Mouse (Mus musculus) thymus, adult 2 months (tissue): Measurements from ENCODE around the gene Ces4a.
"Not testable (repeated sequence)": the region's sequence is repeated elsewhere in the genome, so short reads cannot be mapped to it uniquely, and the experiment has no call there.

Experiments used
- CTCF ChIP-seq: fragments of 200-500 bp; IDR thresholded peaks from 2 replicates; pipeline ENCODE4 v1.5.1; 2012; ENCODE audit warnings: mild to moderate bottlenecking, control low read depth, low read length, moderate library complexity, borderline replicate concordance; ENCODE audit not compliant: control insufficient read depth, poor library complexity, insufficient read depth; ENCODE audit errors: extremely low read depth
- POLR2A ChIP-seq: fragments of 200-500 bp; IDR thresholded peaks from 2 replicates; pipeline ENCODE4 v1.6.1; 2012; ENCODE audit warnings: mild to moderate bottlenecking, low read length, control low read depth, moderate library complexity; ENCODE audit not compliant: control insufficient read depth, poor library complexity, insufficient read depth; ENCODE audit errors: extremely low read depth

- not testable (repeated sequence) for TF ChIP-seq POLR2A, CTCF
These were observed 43.7 kb downstream of the Ces4a start for GRCm38 (mm10) chr8:105175287-105175686.
